Mouse (Mus musculus) CD4-positive helper T cell, adult 2 months (primary cell): ENCODE data around the gene Apol6.
"Not testable (repeated sequence)": the region's sequence is repeated elsewhere in the genome, so short reads cannot be mapped to it uniquely, and the experiment has no call there.

Experiments used
- DNase-seq: peaks from one replicate; pipeline ENCODE4 v3.0.0-alpha.2; 2012; ENCODE audit warnings: low read depth, missing footprints, low spot score

The Apol6 gene

DNA sequence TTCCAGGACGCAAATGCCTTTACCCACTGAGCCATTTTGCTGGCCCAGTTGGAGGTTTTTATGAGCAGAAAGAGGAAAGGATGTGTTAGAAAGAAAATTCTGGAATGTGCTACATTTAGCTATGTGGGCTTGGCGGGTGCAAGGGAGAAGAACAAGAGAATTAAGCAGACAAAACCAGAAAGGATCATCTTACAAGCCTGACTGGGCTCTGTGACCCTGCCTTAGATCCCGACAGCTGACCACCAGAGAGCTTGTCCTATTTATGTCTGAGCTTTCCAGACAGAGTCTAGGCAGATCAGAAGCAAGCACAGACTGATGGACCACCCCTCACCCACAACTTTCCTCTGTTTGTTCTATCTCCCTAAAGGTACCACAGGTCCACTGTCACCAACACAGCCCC, 13.3 kb upstream of the Apol6 start:
- no peak for DNase-seq

- no peak for DNase-seq
Measured at GRCm38 (mm10) chr15:77034526-77034925, 10.0 kb upstream of the Apol6 start.

GRCm38 (mm10) chr15:77035643-77036042, 8.9 kb upstream of the Apol6 start:
- no peak for DNase-seq

DNA sequence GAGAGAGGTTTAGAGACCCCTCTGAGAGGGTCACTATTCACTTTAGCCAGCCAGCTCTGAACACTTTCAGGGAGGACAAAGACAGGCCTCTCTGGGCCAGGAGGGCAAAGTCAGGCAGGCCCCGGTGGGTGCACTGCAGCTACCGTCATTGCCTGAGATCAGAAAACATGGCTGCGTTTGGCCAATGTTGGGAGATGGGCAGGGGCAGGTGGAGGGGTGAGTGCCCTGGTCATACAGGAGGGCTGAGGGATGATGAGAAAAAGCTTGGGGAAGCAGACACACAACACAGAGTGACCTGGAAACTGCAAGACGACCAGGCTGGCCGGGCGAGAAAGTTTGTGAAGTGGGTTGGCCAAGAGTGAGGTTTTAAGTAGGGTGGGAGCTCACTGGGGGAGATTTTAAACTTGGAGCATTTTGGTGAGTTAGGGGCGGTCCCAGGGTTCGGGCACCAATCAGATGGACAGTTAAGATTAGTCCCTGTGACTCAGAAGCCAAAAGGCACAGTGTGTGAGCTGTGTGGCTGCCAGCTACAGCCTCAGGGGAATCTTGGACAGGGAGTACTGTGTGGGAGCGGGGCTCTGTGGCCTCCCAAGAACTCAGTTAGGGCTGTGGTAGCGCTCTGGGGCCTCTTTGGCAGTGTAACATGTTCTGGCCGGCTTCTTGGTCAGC, 8.1 kb upstream of the Apol6 start:
- no peak for DNase-seq

- no peak for DNase-seq
Measured at GRCm38 (mm10) chr15:77036989-77037277, 7.6 kb upstream of the Apol6 start.

- no peak for DNase-seq
Measured at GRCm38 (mm10) chr15:77037278-77038161, 7.0 kb upstream of the Apol6 start.

- no peak for DNase-seq
Measured at GRCm38 (mm10) chr15:77039211-77039700, 5.3 kb upstream of the Apol6 start.

- no peak for DNase-seq
Measured at GRCm38 (mm10) chr15:77040784-77041183, 3.7 kb upstream of the Apol6 start.

DNA sequence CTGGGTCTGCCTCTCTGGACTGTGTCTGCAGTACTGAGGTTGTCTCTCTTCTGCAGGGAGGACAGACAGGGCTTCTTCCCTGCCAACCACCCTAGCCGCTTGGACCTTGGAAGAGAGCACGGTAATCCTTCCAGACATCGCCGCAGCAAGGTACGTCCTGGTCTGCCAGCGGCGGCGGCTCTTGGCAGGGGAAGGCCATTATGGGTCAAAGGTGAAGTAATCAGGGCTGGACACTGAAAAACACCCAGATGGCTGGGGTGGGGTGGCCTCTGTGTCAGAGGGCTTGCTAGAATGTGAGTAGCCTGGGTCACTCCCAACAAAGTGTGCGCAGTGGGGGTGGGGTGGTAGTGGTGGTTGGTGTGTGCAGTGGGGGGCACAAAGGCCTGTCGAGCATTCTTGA, 1.1 kb downstream of the Apol6 start:
- no peak for DNase-seq

GRCm38 (mm10) chr15:77050570-77050969, 6.0 kb downstream of the Apol6 start, which contains the start of gene Mb:
Gene Mb, minus strand, starts transcription at chr15:77050670.
- DNase-seq: no peak

- no peak for DNase-seq
Measured at GRCm38 (mm10) chr15:77052176-77052575, 7.6 kb downstream of the Apol6 start.

GRCm38 (mm10) chr15:77053021-77053420, 8.5 kb downstream of the Apol6 start:
- no peak for DNase-seq

DNA sequence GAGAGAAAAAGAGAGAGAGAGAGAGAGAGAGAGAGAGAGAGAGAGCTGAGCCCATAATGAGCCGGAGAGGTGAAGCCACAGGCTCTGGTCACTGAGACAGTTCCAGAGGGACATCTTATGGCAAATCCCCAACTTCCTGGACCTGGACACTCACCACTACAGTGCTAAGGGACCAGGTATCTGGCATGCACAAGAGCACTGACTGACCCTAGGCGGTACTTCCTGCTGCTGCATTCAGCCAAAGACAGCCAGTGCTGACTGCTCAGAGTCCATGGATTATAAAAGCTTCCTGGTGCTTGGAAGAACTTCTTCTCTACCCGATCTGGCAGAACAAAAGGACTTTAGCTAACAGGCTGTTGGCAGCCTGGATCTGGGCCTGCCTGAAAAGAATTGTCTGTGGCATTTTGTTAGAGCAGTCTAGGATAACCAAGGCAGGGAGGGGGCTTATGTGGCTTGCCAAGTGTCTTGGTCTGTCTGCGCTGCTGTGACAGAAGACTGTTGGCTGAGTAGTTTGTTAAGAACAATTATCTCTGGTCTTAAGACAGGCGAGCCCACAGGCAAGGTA, 10.2 kb downstream of the Apol6 start:
- DNase-seq: no peak

DNA sequence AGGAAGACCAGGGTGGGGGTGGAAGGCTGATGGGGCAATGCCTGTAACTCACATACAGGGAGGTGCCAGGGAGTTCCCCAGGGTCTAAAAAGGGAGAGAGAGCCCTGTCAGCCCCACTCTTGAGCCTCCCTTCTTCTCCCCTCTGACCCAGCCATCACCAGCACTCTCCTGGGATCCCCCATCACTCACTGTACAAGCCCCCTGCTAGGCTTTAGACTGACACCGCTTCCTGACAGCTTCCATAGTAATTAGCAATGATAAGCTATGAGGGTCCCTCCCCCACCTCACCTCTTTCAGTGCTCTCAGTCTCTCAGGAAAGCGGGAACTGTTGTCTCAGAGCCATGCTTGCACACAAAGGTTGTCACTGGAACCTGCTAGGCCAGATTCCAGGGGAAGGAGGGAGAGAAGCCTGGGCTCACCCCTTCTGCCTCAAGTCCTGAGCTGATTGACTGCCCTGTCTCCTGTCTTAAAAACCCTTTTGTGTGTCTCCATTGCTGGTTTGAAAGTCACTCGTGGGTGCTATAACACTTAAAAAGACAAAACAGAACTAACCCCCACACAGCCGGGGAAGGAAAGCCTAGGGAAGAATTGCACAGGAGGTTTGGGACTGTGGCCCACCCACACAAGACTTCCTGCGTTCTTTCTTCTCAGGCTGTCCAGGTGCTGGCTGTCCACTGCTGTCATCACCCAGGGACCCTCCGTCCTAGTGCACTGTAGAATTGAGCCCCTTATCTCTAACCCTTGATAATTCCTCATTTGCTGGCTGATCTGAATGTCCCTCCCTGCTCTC, 11.7 kb downstream of the Apol6 start:
- DNase-seq: no peak

GRCm38 (mm10) chr15:77056791-77057051, 12.2 kb downstream of the Apol6 start:
- no peak for DNase-seq

GRCm38 (mm10) chr15:77058566-77058965, 14.0 kb downstream of the Apol6 start:
- DNase-seq: no peak

GRCm38 (mm10) chr15:77059416-77059815, 14.9 kb downstream of the Apol6 start:
- DNase-seq: not testable (repeated sequence)

DNA sequence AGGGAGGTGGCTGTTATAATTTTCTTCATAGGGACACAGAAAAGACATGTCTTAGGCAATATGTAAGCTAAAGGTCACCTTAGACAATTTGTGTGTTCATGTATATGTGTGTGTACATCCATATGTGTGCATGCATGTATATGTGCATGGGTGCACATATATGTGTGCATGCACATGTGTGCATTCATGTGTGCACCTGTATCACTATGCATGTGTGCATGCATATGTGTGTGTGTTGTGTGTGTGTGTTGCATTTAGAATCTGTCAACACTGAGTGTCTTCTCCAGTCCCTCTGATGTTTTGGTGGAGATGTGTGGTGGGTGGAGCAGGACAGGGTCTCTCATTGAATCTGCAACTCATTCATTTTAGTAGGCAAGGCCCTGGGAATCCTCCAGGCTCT, 18.2 kb downstream of the Apol6 start:
- no peak for DNase-seq

DNA sequence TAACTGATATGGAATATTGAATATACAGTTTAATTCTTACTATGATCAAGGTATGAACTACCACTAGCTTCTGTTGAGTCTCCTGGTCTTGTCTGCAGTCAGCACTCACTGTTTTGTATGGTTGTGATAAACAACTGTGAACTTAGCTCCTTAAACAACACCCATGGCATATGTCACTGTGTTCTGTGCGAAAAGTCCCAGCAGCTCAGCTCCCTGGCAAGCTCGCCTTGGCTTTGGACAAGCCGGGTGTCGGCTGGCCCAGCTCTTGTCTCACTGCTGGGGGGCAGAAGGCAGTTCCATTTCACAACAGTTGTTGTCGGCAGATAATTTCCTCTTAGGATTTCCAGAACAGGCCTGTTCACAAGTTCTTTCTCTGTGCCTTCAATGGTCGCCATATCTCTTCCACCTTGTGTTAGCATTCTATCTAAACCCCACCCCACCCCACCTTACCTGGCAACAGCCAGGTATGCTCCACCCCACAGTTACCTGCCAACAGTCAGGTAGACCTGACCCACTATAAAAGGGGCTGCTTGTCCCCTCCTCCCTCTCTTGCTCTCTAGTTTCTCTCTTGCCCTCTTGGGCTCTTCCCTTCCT, 20.8 kb downstream of the Apol6 start:
- no peak for DNase-seq

GRCm38 (mm10) chr15:77066233-77066632, 21.7 kb downstream of the Apol6 start:
- DNase-seq: no peak

GRCm38 (mm10) chr15:77068439-77068861, 23.9 kb downstream of the Apol6 start:
- no peak for DNase-seq

DNA sequence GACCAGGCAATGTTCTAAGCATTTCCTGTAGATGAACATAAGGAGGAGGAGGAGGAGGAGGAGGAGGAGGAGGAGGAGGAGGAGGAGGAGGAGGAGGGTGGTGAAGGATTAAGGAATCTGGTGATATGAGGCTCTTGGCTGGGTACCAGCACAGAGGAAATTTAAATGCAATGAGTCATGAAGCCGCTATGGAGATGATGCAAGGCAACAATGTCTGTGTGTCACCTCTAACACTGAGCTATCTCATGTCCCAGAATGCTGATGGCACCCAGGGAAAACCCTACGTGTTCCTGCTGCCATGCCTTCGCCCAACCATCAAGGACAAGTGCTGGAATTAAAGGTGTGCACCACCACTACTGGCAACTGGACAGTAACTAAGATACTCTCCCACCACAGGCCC, 24.5 kb downstream of the Apol6 start:
- no peak for DNase-seq
